Mouse (Mus musculus): ENCODE data around the gene Dsn1. TPM values are rescaled to one million over a fixed set of nuclear protein-coding genes. Genes with fewer than 3 reads are reported as not detected.

Gene Dsn1
- 9.6 TPM for polyA plus RNA-seq (2014; fragmentation: Illumina TruSeq; extraction: RNeasy Lipid Tissue Mini Kit (QIAGEN cat#74804); ENCODE audit: low read depth, low replicate concordance)

DNA sequence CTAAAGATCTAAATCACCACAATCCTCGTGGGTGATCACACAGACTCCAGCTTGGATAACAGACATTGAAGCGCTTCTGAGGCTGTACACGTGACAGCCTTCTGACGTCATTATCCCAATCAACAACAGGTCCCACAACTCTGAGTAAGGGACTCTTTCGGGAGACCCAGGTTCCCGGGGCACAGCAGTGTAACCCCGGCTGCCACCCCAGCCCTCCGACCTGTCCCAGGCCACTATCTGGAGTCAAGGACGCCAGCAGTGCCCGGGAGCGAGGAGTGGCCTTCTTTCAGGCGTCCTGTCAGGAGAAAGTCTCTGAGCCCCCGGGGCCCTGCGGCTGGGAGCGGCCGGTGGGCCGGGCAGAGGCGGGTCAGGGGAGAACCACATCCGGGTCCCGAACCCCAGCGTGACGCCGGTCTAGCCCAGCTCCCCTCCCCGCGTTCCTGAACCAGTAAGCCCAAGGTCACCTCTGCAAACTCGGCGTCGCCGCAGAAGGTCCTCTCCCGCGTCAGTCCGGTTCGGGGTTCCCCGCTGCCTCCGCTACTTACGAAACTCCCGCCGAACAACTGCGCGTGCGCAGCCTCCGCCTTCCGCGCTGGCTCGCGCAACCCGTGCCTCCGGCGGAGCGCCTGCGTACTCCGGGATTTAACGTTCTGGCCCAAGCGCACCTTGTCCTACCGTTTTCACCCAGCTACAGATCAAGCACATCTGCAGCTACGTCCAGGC, at the start of gene Dsn1:
TSS of gene Dsn1 (minus strand) at position 644 of the 723 bp plus-strand sequence.

DNA sequence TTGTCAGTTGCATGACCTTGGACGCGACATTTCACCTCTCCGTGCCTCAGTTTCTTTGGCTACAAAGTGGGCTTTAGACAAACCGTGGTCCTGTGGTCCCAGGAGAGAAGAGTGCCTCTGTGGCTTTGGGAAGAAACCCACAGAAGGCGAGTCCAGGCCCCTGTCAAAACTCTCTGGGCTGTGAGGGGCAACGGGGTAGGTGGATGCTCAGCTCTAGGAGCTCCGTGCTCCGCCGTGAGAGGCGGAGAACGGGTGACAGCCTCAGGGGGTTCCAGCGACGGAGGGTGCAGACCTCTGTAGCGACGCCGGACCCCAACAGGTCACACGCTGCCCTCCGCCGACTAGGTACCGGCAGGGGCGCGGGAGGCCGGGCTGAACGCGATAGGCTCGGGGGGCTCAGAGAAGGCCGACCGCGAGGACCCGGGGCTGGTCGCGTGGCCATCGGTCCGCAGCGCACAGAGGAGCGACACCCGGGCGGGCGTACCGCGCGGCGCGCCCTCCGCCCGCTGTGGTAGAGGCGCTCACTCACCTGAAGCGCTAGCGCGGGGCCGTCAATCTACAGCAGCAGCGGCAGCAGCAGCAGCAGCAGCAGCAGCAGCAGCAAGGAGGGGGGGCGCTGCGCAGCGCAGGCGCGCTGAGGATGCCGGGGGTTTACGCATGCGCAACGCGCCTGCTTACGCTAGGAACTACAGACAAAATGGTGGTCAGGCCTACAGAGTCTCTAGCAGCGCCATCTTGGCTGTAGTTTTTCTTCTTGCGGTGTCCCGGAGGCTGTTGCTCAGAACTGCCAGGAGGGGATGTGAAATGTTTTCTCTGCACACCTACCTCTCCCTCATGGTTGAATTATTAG, 15.3 kb downstream of the Dsn1 start, which contains the start of gene Ndrg3:
TSS of gene Ndrg3 (minus strand) at position 587 of the 850 bp plus-strand sequence.

Other genes with a start within 250 kb of the Dsn1 start
- gene Myl9, start 231.7 kb downstream of the Dsn1 start, polyA plus RNA-seq (2014; fragmentation: Illumina TruSeq; extraction: RNeasy Lipid Tissue Mini Kit (QIAGEN cat#74804); ENCODE audit: low read depth, low replicate concordance) = 1.5 TPM
- gene Tgif2, start 167.1 kb downstream of the Dsn1 start, polyA plus RNA-seq (2014; fragmentation: Illumina TruSeq; extraction: RNeasy Lipid Tissue Mini Kit (QIAGEN cat#74804); ENCODE audit: low read depth, low replicate concordance) = 1.8 TPM
- gene 4930518I15Rik, start 149.2 kb downstream of the Dsn1 start, polyA plus RNA-seq (2014; fragmentation: Illumina TruSeq; extraction: RNeasy Lipid Tissue Mini Kit (QIAGEN cat#74804); ENCODE audit: low read depth, low replicate concordance) = 0.58 TPM
- gene Rab5if, start 144.0 kb downstream of the Dsn1 start, polyA plus RNA-seq (2014; fragmentation: Illumina TruSeq; extraction: RNeasy Lipid Tissue Mini Kit (QIAGEN cat#74804); ENCODE audit: low read depth, low replicate concordance) = 262 TPM
- gene Sla2, start 120.0 kb downstream of the Dsn1 start, polyA plus RNA-seq (2014; fragmentation: Illumina TruSeq; extraction: RNeasy Lipid Tissue Mini Kit (QIAGEN cat#74804); ENCODE audit: low read depth, low replicate concordance) = not detected
- gene Ndrg3, start 15.1 kb downstream of the Dsn1 start, polyA plus RNA-seq (2014; fragmentation: Illumina TruSeq; extraction: RNeasy Lipid Tissue Mini Kit (QIAGEN cat#74804); ENCODE audit: low read depth, low replicate concordance) = 58.1 TPM
- gene Soga1, start 72.1 kb upstream of the Dsn1 start, polyA plus RNA-seq (2014; fragmentation: Illumina TruSeq; extraction: RNeasy Lipid Tissue Mini Kit (QIAGEN cat#74804); ENCODE audit: low read depth, low replicate concordance) = 2.6 TPM
- not detected for gene Tldc2, start 79.9 kb upstream of the Dsn1 start, polyA plus RNA-seq (2014; fragmentation: Illumina TruSeq; extraction: RNeasy Lipid Tissue Mini Kit (QIAGEN cat#74804); ENCODE audit: low read depth, low replicate concordance)
- 74.7 TPM for gene Samhd1, start 128.1 kb upstream of the Dsn1 start, polyA plus RNA-seq (2014; fragmentation: Illumina TruSeq; extraction: RNeasy Lipid Tissue Mini Kit (QIAGEN cat#74804); ENCODE audit: low read depth, low replicate concordance)
- 16.3 TPM for gene Rbl1, start 197.4 kb upstream of the Dsn1 start, polyA plus RNA-seq (2014; fragmentation: Illumina TruSeq; extraction: RNeasy Lipid Tissue Mini Kit (QIAGEN cat#74804); ENCODE audit: low read depth, low replicate concordance)